Mouse (Mus musculus): ENCODE measurements around the gene Fxr1.

DNA sequence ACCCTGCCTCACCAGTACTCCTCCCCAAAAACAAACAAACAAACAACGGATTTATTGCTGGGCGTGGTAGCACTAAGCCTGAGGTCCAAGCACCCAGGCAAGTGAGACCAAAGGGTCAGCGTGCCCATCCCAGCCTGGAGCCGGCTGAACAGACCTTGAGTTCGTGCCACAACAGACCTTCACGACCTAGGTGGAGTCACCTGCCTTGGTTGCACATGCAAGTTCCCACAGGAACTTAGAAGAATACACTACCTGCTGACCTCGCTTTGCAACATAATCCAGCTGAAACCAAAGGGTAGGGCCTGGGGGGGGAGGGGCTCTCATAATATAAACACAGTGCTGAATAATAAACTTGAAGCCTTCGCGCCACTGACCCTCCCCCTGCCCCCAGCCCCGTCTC, 29.3 kb upstream of the Fxr1 start:
- TF ChIP-seq TAL1 (IDR thresholded peaks at IDR 0.05; ENCODE audit: low read length), result no peak
- TF ChIP-seq GATA1 (IDR thresholded peaks at IDR 0.05; ENCODE audit: low read length), result no peak

Measured in erythroblast, embryonic 14.5 days (primary cell).